Mouse (Mus musculus): ENCODE measurements around the gene Itga9. TPM values are rescaled to one million over a fixed set of nuclear protein-coding genes. Genes with fewer than 3 reads are reported as not detected.

The Itga9 gene
- polyA plus RNA-seq, 1 experiment from 2014 or later: 7.4 TPM

DNA sequence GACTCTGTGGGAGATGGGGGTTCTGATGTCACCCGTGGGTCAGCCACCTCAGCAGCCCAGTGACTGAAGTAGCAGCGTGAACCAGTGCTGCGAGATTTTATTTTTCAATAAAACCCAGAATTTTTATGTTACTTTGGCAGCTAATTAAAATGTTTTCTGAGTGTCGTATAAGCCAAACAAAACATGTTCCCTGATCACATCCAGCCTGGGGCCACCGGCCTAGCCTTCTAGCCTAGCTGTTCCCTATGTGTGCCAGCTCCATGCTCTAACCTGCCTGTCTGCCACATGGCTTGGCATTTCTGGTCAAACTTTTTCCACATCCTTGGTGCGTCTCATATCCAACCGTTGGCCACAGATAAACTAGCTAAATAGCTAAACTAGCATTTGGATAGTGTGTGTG is 205.7 kb downstream of the Itga9 start:
- H3K9me3 ChIP-seq: no peaks in the 10 kb centered on the region
- 84% methylated on average over 7 of the region's 7 CpGs for WGBS
- no peak overlapping the region for H3K4me3 ChIP-seq
- no peak overlapping the region for H3K9ac ChIP-seq
- H3K4me2 ChIP-seq: no peak overlapping the region
- peaks cover 30% of the 10 kb centered on the region for H3K4me1 ChIP-seq
- H3K36me3 ChIP-seq: peaks cover 9% of the 10 kb centered on the region
- no peak overlapping the region for H3K27ac ChIP-seq
- ATAC-seq (ENCODE audit: insufficient number of reproducible peaks, insufficient read depth, low FRiP score, low TSS enrichment, low read depth): no peak
- H3K27me3 ChIP-seq: no peaks in the 10 kb centered on the region

GRCm38 (mm10) chr9:118813492-118813891 is 207.0 kb downstream of the Itga9 start:
- H3K27ac ChIP-seq: no peak overlapping the region
- no peaks in the 10 kb centered on the region for H3K27me3 ChIP-seq
- H3K9ac ChIP-seq: no peak overlapping the region
- no peak for ATAC-seq (ENCODE audit: insufficient number of reproducible peaks, insufficient read depth, low FRiP score, low TSS enrichment, low read depth)
- no peak overlapping the region for H3K4me2 ChIP-seq
- H3K4me1 ChIP-seq: peaks cover 42% of the 10 kb centered on the region
- WGBS: 82% methylated on average over 5 of the region's 5 CpGs
- no peaks in the 10 kb centered on the region for H3K9me3 ChIP-seq
- H3K36me3 ChIP-seq: peaks cover 6% of the 10 kb centered on the region
- no peak overlapping the region for H3K4me3 ChIP-seq

DNA sequence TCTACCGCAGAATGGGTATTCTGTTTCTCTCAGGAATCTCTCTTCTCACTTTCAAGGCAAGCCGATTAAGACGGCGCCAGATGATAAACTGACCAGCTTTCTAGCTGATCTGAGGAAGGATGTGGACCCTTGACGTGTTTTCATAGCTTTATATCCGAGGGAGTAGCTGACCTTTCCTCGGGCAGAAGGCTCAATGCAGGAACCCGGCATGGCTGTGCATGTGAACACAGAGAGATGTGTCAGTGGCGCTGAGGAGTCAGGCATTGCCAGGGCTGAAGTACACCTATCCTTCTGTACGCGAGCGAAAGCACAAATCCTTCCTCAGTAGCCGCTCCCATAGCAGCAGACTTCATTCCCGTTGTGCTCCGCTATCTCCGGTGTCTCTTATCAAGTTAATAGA is 207.6 kb downstream of the Itga9 start:
- no peak overlapping the region for H3K4me2 ChIP-seq
- peaks cover 6% of the 10 kb centered on the region for H3K36me3 ChIP-seq
- no peaks in the 10 kb centered on the region for H3K27me3 ChIP-seq
- H3K4me3 ChIP-seq: no peak overlapping the region
- H3K4me1 ChIP-seq: peaks cover 46% of the 10 kb centered on the region
- no peak overlapping the region for H3K9ac ChIP-seq
- peak overlapping the region; percentile 39; the same call in 1 of the 2 replicates for H3K27ac ChIP-seq
- H3K9me3 ChIP-seq: no peaks in the 10 kb centered on the region
- ATAC-seq (ENCODE audit: insufficient number of reproducible peaks, insufficient read depth, low FRiP score, low TSS enrichment, low read depth): no peak
- 80% methylated on average over 16 of the region's 16 CpGs for WGBS

DNA sequence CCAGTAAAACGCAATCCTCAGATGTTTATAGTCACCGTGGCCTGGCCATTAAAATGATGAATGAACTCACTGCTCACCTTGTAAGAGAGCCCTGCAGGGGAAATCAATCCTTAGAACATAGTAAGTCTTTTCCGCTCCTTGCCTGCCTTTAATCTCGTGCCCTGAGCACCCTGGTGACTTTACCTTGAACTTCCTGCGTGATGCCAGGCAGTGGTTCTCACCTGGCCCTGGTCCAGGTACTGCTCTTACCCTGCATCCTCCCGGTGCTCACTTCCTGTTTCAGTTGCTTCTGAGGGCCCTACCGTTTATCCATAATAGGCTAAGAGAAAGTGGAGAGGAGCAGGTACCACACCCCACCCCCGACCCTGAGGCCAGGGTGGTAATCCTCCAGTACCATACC is 208.0 kb downstream of the Itga9 start:
- H3K4me1 ChIP-seq: peaks cover 46% of the 10 kb centered on the region
- H3K9me3 ChIP-seq: no peaks in the 10 kb centered on the region
- no peak overlapping the region for H3K9ac ChIP-seq
- H3K27ac ChIP-seq: peak overlapping the region; percentile 39; the same call in 1 of the 2 replicates
- no peak overlapping the region for H3K4me2 ChIP-seq
- H3K36me3 ChIP-seq: peaks cover 6% of the 10 kb centered on the region
- no peak overlapping the region for H3K4me3 ChIP-seq
- no peak for ATAC-seq (ENCODE audit: insufficient number of reproducible peaks, insufficient read depth, low FRiP score, low TSS enrichment, low read depth)
- H3K27me3 ChIP-seq: no peaks in the 10 kb centered on the region
- 69% methylated on average over 8 of the region's 8 CpGs for WGBS

- peaks cover 1% of the 10 kb centered on the region; the same call in 1 of the 2 replicates for H3K36me3 ChIP-seq
- no peak for ATAC-seq (ENCODE audit: insufficient number of reproducible peaks, insufficient read depth, low FRiP score, low TSS enrichment, low read depth)
- 98% methylated on average over 8 of the region's 8 CpGs for WGBS
- H3K4me3 ChIP-seq: no peak overlapping the region
- no peak overlapping the region for H3K9ac ChIP-seq
- H3K27me3 ChIP-seq: no peaks in the 10 kb centered on the region
- no peaks in the 10 kb centered on the region for H3K9me3 ChIP-seq
- H3K27ac ChIP-seq: peak overlapping the region; percentile 39
- H3K4me1 ChIP-seq: peaks cover 46% of the 10 kb centered on the region
- H3K4me2 ChIP-seq: no peak overlapping the region
Measured at GRCm38 (mm10) chr9:118815543-118815942, 209.1 kb downstream of the Itga9 start.

- Histone ChIP-seq H3K9me3 (no peaks in the 10 kb centered on the region), H3K27me3 (no peaks in the 10 kb centered on the region), H3K27ac (no peak overlapping the region), H3K4me1 (peaks cover 55% of the 10 kb centered on the region), H3K4me3 (no peak overlapping the region), H3K4me2 (no peak overlapping the region), H3K36me3 (no peaks in the 10 kb centered on the region), H3K9ac (no peak overlapping the region)
- ATAC-seq (ENCODE audit: insufficient number of reproducible peaks, insufficient read depth, low FRiP score, low TSS enrichment, low read depth): no peak
- 62% methylated on average over 3 of the region's 3 CpGs for WGBS
Measured at GRCm38 (mm10) chr9:118818508-118818907, 212.0 kb downstream of the Itga9 start.

DNA sequence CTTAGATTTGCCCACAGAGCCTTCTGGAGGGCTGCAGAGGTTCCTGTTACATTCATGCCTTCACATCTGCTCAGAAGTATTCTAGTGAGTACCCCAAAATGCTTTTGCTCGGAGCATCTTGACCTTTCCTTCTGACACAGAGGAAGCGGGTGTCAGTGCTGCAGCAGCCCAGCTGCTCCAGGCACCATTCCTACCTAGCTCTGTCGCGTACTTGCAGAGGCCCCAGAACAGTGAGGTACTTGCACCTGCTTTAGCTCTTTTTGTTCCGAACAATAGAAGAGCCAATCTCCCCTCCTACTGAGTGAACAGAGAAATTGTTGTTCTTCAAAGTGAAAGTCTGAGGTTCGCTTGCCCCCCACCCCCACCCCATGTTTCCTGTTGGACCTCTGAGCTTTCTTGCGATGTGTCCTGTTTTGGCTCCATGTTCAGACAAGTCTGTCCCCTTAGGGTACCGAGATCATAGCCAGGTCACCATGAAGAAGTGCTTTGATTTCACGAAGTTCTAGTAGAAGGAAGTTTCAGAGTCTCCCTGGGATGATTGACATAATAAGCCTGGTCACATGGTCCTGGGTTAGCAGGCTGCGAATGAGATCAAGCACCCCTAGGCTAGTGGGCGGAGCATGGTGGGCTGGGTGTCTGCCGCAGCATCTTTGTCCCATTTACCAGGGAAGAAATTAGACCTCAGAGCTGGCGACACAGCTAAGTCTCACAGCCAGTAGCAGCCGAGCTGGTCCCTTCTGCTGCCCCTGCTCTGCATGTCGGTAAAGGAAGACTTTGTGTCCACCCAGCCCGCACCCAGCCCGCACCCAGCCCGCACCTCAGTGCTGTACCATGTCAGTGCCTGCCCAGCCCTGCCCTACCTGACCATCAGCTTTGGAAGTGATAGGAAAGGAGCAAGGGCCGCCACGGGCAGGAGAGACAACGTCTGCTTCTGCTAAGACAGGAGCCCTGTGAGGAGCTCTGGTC is 215.0 kb downstream of the Itga9 start:
- Histone ChIP-seq H3K9me3 (no peaks in the 10 kb centered on the region), H3K27me3 (no peaks in the 10 kb centered on the region), H3K4me2 (peak overlapping the region; percentile 55), H3K4me1 (peaks cover 46% of the 10 kb centered on the region), H3K9ac (no peak overlapping the region), H3K4me3 (peak overlapping the region; percentile 23), H3K27ac (peak overlapping the region; percentile 80), H3K36me3 (peaks cover 5% of the 10 kb centered on the region; the same call in 1 of the 2 replicates)
- ATAC-seq (ENCODE audit: insufficient number of reproducible peaks, insufficient read depth, low FRiP score, low TSS enrichment, low read depth): peak; percentile 72
- 15% methylated on average over 21 of the region's 21 CpGs for WGBS

DNA sequence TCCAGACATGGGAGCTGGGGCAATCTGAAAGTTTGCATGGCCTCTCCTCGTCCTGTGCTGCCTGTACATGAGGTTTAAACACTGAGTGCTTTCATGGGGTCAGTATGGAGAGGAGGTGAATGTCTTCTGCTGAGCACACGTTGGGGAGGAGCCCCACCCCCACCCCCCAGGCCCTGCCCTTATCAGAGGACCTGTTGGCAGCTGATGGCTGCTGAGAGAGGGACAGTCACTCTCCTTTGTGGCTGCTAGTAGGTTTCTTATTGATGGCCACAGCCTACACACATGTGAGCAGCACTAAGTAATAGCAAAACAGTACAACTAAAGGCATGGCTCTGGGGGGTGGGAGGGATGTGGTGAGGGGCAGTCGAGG is 215.7 kb downstream of the Itga9 start:
- Histone ChIP-seq H3K36me3 (peaks cover 5% of the 10 kb centered on the region; the same call in 1 of the 2 replicates), H3K4me1 (peaks cover 40% of the 10 kb centered on the region), H3K4me3 (no peak overlapping the region), H3K27ac (peak overlapping the region; percentile 80), H3K27me3 (no peaks in the 10 kb centered on the region), H3K9me3 (no peaks in the 10 kb centered on the region), H3K9ac (no peak overlapping the region), H3K4me2 (peak overlapping the region; percentile 55)
- 40% methylated on average over 3 of the region's 3 CpGs for WGBS
- peak; percentile 45; the same call in 1 of the 2 replicates for ATAC-seq (ENCODE audit: insufficient number of reproducible peaks, insufficient read depth, low FRiP score, low TSS enrichment, low read depth)

- Histone ChIP-seq H3K4me2 (no peak overlapping the region), H3K9ac (no peak overlapping the region), H3K36me3 (peaks cover 5% of the 10 kb centered on the region; the same call in 1 of the 2 replicates), H3K27me3 (no peaks in the 10 kb centered on the region), H3K9me3 (no peaks in the 10 kb centered on the region), H3K4me3 (no peak overlapping the region), H3K27ac (no peak overlapping the region; the same call in 1 of the 2 replicates), H3K4me1 (peaks cover 36% of the 10 kb centered on the region)
- 95% methylated on average over 2 of the region's 2 CpGs for WGBS
- no peak for ATAC-seq (ENCODE audit: insufficient number of reproducible peaks, insufficient read depth, low FRiP score, low TSS enrichment, low read depth)
Measured at GRCm38 (mm10) chr9:118822581-118822980, 216.1 kb downstream of the Itga9 start.

DNA sequence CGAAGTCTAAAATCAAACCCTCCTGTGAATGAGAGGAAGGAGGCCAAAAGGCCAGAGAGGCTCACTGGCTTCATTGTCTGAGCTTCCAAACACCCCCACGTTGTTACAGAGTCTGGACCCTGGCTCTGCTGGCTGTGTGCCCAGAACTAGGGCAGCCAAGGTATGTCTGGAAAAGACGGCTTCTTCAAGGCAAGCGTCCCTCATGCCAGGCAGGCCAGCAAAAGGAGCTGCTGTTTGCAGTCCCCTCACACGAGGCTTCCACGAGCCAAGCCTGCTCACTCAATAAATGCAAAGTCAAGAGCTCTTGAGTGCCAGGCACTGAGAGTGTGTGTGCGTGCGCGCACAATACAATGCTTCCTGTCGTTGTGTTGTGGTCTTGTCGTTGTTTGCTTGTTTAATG is 224.6 kb downstream of the Itga9 start:
- H3K36me3 ChIP-seq: peaks cover 20% of the 10 kb centered on the region
- no peaks in the 10 kb centered on the region for H3K27me3 ChIP-seq
- H3K9me3 ChIP-seq: no peaks in the 10 kb centered on the region
- peak overlapping the region; percentile 62 for H3K27ac ChIP-seq
- ATAC-seq (ENCODE audit: insufficient number of reproducible peaks, insufficient read depth, low FRiP score, low TSS enrichment, low read depth): no peak
- no peak overlapping the region for H3K9ac ChIP-seq
- H3K4me3 ChIP-seq: no peak overlapping the region
- peaks cover 16% of the 10 kb centered on the region for H3K4me1 ChIP-seq
- H3K4me2 ChIP-seq: no peak overlapping the region
- 49% methylated on average over 11 of the region's 11 CpGs for WGBS

DNA sequence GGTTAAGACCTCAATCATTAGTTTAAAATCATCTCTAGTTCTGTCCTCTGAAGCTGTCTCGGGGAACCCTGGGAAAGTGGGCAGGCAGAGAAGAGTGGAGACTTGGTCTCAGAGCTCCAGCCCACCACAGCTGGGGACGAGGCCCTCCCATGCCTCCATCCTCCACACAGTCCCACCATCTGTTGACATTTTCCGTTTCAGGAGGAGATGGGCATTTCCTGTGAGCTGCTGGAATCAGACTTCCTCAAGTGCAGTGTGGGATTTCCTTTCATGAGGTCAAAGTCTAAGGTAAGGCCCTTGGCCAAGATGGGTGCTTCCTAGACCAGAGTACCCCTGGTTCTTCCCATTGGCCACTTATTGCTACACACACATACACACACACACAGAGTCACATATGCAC is 226.0 kb downstream of the Itga9 start:
- peaks cover 16% of the 10 kb centered on the region for H3K4me1 ChIP-seq
- 61% methylated on average over 3 of the region's 3 CpGs for WGBS
- H3K9me3 ChIP-seq: no peaks in the 10 kb centered on the region
- no peak overlapping the region for H3K4me2 ChIP-seq
- ATAC-seq (ENCODE audit: insufficient number of reproducible peaks, insufficient read depth, low FRiP score, low TSS enrichment, low read depth): no peak
- no peak overlapping the region for H3K4me3 ChIP-seq
- no peaks in the 10 kb centered on the region for H3K27me3 ChIP-seq
- H3K27ac ChIP-seq: no peak overlapping the region
- H3K36me3 ChIP-seq: peaks cover 28% of the 10 kb centered on the region
- no peak overlapping the region for H3K9ac ChIP-seq

DNA sequence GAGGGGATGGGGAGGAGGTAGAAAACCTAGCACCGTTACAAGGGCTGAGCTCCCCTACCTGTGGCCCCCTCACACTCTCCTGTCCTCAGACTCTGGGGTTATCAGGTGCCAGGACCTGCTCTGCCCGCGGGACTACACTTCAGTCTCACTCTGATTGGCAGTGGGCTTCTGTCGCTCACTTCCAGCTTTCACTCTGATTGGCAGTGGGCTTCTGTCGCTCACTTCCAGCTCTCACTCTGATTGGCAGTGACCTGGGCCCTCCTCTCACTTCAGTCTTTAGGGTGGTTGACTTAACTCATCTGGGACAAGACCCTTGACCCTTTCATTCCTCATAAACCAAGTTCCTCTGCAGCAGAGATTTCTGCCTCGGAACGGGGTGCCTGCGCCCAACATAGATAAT is 226.9 kb downstream of the Itga9 start:
- no peak overlapping the region for H3K9ac ChIP-seq
- no peak for ATAC-seq (ENCODE audit: insufficient number of reproducible peaks, insufficient read depth, low FRiP score, low TSS enrichment, low read depth)
- no peak overlapping the region for H3K4me2 ChIP-seq
- no peak overlapping the region for H3K4me3 ChIP-seq
- H3K27ac ChIP-seq: no peak overlapping the region
- 79% methylated on average over 8 of the region's 8 CpGs for WGBS
- H3K9me3 ChIP-seq: no peaks in the 10 kb centered on the region
- H3K27me3 ChIP-seq: no peaks in the 10 kb centered on the region
- H3K4me1 ChIP-seq: peaks cover 16% of the 10 kb centered on the region
- H3K36me3 ChIP-seq: peaks cover 28% of the 10 kb centered on the region

Data from embryonic facial prominence, embryonic 13.5 days (tissue).